Mouse (Mus musculus): Measurements from ENCODE around the gene Olfr988.
"Not testable (repeated sequence)": the region's sequence is repeated elsewhere in the genome, so short reads cannot be mapped to it uniquely, and the experiment has no call there.

Gene Olfr988

DNA sequence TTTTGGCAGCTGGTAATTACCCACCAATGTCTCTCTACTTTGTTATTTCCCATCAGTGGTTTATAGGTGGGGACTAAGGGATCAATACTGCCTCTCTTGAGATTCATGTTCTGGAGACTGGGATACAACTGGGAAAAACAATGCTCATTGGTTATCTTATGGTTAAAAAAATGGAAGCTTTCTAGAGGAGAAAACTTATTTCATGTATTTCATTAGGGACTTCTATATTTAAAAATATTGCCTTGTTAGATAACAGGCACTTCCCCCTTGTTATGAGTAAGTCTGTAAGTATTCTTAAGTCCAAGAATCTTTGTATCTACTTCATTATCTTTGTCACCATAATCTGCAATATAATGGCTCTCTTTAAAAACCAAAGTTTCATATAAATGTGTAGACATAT, at the start of gene Olfr988:
Gene Olfr988 (minus strand): TSS at position 101 of the 400 bp plus-strand sequence.
- not testable (repeated sequence) for DNase-seq

DNA sequence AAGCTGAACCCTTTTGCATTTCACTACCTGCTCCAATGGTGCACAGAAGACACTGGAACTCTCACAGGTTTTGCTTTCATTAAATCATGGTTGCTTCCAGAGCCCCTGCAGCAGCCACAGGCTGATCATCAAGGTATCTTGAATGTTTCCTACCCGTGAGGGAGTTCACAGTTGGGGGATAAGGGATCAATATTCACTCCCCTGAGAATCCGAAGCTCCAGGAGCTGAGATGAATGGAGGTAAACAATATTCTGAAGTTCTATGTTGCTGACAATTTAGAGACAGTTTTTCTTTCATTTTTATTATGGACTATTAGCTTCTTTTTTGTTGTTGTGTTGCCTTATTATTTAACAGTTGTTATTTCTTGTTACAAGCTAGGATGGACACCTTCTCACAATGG, 46.3 kb upstream of the Olfr988 start, which contains the start of gene Olfr992:
Gene Olfr992 (minus strand): TSS at position 101 of the 400 bp plus-strand sequence.
- no peak for DNase-seq

- no peak for DNase-seq
Observed at GRCm38 (mm10) chr2:85339972-85340371, 23.1 kb downstream of the Olfr988 start.

DNA sequence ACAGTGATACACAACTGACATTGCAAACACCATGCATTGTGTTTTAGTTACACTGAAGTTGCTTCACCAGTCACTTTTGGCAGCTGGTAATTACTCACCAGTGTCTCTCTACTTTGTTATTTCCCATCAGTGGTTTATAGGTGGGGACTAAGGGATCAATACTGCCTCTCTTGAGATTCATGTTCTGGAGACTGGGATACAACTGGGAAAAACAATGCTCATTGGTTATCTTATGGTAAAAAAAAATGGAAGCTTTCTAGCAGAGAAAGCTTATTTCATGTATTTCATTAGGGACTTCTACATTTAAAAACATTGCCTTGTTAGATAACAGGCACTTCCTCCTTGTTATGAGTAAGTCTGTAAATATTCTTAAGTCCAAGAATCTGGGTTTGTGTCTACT, 23.8 kb downstream of the Olfr988 start, which contains the start of gene Olfr987:
Gene Olfr987 (minus strand): TSS at position 101 of the 400 bp plus-strand sequence.
- not testable (repeated sequence) for DNase-seq

DNA sequence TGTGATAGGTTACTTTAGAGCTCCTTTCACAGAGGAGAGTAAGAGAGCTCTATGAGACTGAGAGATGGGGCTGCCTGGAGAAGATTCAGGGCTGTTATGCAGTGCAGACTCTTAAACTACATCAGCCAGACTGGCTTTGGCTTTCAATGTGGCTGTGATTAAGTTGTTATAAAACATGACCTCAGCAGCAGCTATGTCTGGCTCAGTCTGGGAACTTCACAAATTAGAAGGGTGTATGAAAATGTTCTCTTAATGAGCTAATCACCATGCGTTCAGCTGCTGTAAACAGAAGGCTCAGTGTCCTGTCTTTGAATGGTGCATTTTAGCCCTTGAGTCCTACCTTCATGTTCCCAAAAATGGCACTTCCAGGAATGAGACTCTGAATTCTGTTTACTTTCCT, 43.9 kb downstream of the Olfr988 start:
- DNase-seq = no peak
